Mouse (Mus musculus) forebrain, postnatal 0 days (tissue): ENCODE results near the gene Calhm5. TPM values are rescaled to one million over a fixed set of nuclear protein-coding genes. Genes with fewer than 3 reads are reported as not detected.

ENCODE experiments used
- ATAC-seq: fragments of 200-750 bp; cut with Nextera tagmentation; 2 replicates; pipeline ENCODE4 v1.8.0; 2017; ENCODE audit warnings: mild to moderate bottlenecking, moderate library complexity
- DNase-seq: peaks from one replicate; pipeline ENCODE4 v3.0.0-alpha.2; 2015
- H3K27ac ChIP-seq: fragments of 300-500 bp; sonication (generic); 2 replicates; pipeline ENCODE4 v1.5.1; 2014; ENCODE audit warnings: low read depth, mild to moderate bottlenecking, antibody characterized with exemption, low read length, moderate library complexity, mixed read lengths
- H3K27me3 ChIP-seq: fragments of 300-500 bp; sonication (generic); 2 replicates; pipeline ENCODE4 v1.6.1; 2014; ENCODE audit warnings: mild to moderate bottlenecking, low read length, mixed read lengths; ENCODE audit not compliant: insufficient read depth
- H3K36me3 ChIP-seq: fragments of 300-500 bp; sonication (generic); 2 replicates; pipeline ENCODE4 v1.6.1; 2014; ENCODE audit warnings: mild to moderate bottlenecking, moderate library complexity; ENCODE audit not compliant: insufficient read depth
- H3K4me1 ChIP-seq: fragments of 300-500 bp; sonication (generic); 2 replicates; pipeline ENCODE4 v1.6.1; 2014; ENCODE audit warnings: antibody characterized with exemption; ENCODE audit not compliant: insufficient read depth
- H3K4me2 ChIP-seq: fragments of 300-500 bp; sonication (generic); 2 replicates; pipeline ENCODE4 v1.6.1; 2014; ENCODE audit warnings: low read depth, mild to moderate bottlenecking, moderate library complexity
- H3K4me3 ChIP-seq: fragments of 300-500 bp; sonication (generic); 2 replicates; pipeline ENCODE4 v1.5.1; 2014; ENCODE audit warnings: low read depth, low read length, mixed read lengths
- H3K9ac ChIP-seq: fragments of 300-500 bp; sonication (generic); 2 replicates; pipeline ENCODE4 v1.6.1; 2014; ENCODE audit warnings: mild to moderate bottlenecking
- H3K9me3 ChIP-seq: fragments of 300-500 bp; sonication (generic); 2 replicates; pipeline ENCODE4 v1.6.1; 2016; ENCODE audit warnings: low read length
- CTCF ChIP-seq: sonication (generic); IDR thresholded peaks from 2 replicates; pipeline ENCODE4 v1.5.1; 2016; ENCODE audit warnings: antibody characterized with exemption, control low read depth, low read depth
- WGBS: fragments of 180-500 bp; shearing (Covaris S2); extraction: QIAGEN DNeasy Blood & Tissue Kit; methylation state at CpG from one replicate; pipeline ENCODE4 v1.1.7; 2014; 5-methylcytosine and 5-hydroxymethylcytosine counted together
- polyA plus RNA-seq: library from polyadenylated mRNA; unstranded; fragments of >200 nt; fragmentation: Nextera tagmentation; extraction: Ambion mirVana; gene quantifications from 2 replicates; pipeline ENCODE4 v1.2.1, GENCODE M21; 2015
- total RNA-seq: library from RNA; depleted of rRNA; stranded (reverse); fragments of >200 nt; gene quantifications from 2 replicates; pipeline ENCODE4 v1.2.3, GENCODE M21; 2014; rRNA removed

Gene Calhm5
- 0.76 and 1.9 TPM in 2 replicates for total RNA-seq
- polyA plus RNA-seq, result 0.42 and 0.79 TPM in 2 replicates

DNA sequence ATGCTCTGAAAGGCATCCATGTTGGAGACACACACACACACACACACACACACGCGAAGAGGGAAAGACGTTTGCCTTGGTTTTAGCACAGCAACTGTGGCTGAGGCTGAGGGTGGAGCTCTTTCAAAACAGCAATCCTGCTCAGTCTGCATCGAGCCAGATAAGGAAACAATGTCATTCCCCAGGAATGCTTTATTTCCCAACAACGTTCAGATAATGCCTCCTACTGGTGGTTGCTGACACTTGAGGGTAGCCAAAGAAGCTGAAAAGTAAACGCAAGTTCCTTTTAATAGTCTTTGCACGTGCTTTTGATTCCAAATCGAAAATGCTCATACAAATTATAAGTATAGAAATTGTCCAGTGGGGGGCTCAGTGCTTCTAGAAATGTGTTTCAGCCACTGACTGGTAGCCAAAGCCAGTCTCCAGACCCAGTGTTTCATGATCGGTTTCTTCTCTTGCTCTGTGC, at the start of gene Calhm5:
Gene Calhm5 (minus strand): TSS at position 102 of the 466 bp plus-strand sequence.
- DNase-seq (peak; percentile 66), ATAC-seq (peak; percentile 88)
- H3K27ac ChIP-seq, result peak within 1 kb of the TSS; percentile 42; the same call in 1 of the 2 replicates
- TF ChIP-seq CTCF, result peak; percentile 69
- no peaks in the 10 kb centered on the region for H3K9me3 ChIP-seq
- H3K4me3 ChIP-seq, result peak within 1 kb of the TSS; percentile 6; the same call in 1 of the 2 replicates
- no peaks in the 10 kb centered on the region for H3K4me1 ChIP-seq
- H3K36me3 ChIP-seq, result no peaks in the 10 kb centered on the region
- H3K9ac ChIP-seq, result peak within 1 kb of the TSS; percentile 23; the same call in 1 of the 2 replicates
- WGBS, result 17% methylated on average over 9 of the region's 9 CpGs
- no peaks in the 10 kb centered on the region for H3K27me3 ChIP-seq
- peak within 1 kb of the TSS; percentile 38 for H3K4me2 ChIP-seq

GRCm38 (mm10) chr10:34141693-34142092, 45.4 kb upstream of the Calhm5 start:
- Histone ChIP-seq H3K27me3 (no peaks in the 10 kb centered on the region), H3K27ac (no peak overlapping the region), H3K4me1 (no peaks in the 10 kb centered on the region), H3K4me2 (no peak overlapping the region), H3K36me3 (no peaks in the 10 kb centered on the region), H3K9me3 (no peaks in the 10 kb centered on the region), H3K4me3 (no peak overlapping the region), H3K9ac (no peak overlapping the region)
- WGBS, result 96% methylated on average over 2 of the region's 2 CpGs
- ATAC-seq (no peak), DNase-seq (no peak)
- no peak for TF ChIP-seq CTCF

DNA sequence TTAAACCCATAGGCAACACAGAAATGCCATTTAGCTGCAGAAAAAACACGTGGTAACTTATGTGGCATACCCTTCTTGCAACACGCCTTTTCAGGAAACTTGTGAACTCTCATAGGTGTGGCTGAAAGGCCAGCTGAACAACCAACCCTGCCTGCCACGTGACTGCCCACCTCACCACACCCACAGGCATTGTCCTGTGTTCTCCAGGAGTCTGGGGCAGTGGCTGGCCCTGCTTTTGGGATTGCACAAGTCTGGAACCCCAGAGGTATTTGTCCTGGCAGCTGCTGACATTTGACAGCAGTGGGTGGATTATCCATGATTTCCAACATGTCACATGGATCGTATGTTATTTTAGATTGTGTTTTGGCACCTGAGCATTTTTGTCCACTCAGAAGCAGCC, 43.4 kb upstream of the Calhm5 start:
- WGBS, result 66% methylated on average over 4 of the region's 4 CpGs
- Histone ChIP-seq H3K9me3 (no peaks in the 10 kb centered on the region), H3K9ac (no peak overlapping the region), H3K4me1 (no peaks in the 10 kb centered on the region), H3K4me3 (no peak overlapping the region), H3K4me2 (no peak overlapping the region), H3K36me3 (no peaks in the 10 kb centered on the region), H3K27ac (no peak overlapping the region), H3K27me3 (no peaks in the 10 kb centered on the region)
- DNase-seq (no peak), ATAC-seq (no peak)
- no peak for TF ChIP-seq CTCF

DNA sequence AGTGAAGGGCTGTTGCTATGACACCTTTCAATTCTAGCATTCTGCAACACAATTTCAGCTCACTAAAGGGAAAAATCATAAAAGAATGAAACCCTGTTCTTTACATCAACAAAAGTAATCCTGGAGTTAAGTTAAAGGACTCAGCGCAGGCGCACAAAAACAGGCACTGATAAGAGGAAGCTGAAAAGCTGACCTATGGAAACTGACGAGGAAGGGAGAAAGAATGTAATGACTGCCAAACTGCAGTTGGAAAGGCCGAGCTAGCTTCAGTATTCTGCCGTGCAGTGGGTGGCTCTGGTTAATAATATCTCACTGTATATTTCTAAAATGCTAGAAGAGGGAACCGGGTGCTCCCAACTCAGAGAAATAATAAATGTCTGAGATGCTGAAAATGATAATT, 41.7 kb upstream of the Calhm5 start:
- no peak overlapping the region for H3K4me3 ChIP-seq
- no peaks in the 10 kb centered on the region for H3K9me3 ChIP-seq
- H3K4me2 ChIP-seq, result no peak overlapping the region
- H3K27ac ChIP-seq, result no peak overlapping the region
- DNase-seq (no peak), ATAC-seq (no peak)
- no peaks in the 10 kb centered on the region for H3K27me3 ChIP-seq
- H3K4me1 ChIP-seq, result no peaks in the 10 kb centered on the region
- H3K9ac ChIP-seq, result no peak overlapping the region
- 64% methylated on average over 6 of the region's 6 CpGs for WGBS
- TF ChIP-seq CTCF, result no peak
- no peaks in the 10 kb centered on the region for H3K36me3 ChIP-seq

DNA sequence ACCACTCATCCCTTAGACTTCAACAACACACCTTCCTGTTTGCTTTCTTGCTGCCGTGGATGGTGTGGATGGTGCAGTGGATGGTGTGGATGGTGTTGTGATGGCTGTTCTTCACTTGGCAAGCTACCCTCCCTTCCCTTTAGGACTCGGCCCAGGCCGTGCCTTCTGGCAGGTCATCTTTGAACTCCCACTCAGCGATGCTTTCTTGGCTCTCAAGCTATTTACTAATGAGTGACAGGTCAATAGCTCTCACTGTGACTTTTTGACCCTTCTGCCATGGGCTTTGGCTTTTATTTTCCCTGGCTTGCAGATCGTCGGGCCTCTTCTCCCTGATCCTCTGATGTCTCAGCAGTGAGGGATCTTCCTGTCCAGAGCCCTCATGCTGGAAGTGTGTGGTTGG, 40.1 kb upstream of the Calhm5 start:
- H3K27me3 ChIP-seq, result no peaks in the 10 kb centered on the region
- no peak for DNase-seq
- no peak overlapping the region for H3K9ac ChIP-seq
- no peak overlapping the region for H3K4me2 ChIP-seq
- H3K4me3 ChIP-seq, result no peak overlapping the region
- no peaks in the 10 kb centered on the region for H3K36me3 ChIP-seq
- WGBS, result 34% methylated on average over 6 of the region's 6 CpGs
- ATAC-seq, result no peak
- no peaks in the 10 kb centered on the region for H3K9me3 ChIP-seq
- no peaks in the 10 kb centered on the region for H3K4me1 ChIP-seq
- no peak for TF ChIP-seq CTCF
- no peak overlapping the region for H3K27ac ChIP-seq

- 77% methylated on average over 2 of the region's 2 CpGs for WGBS
- Histone ChIP-seq H3K27ac (no peak overlapping the region), H3K27me3 (no peaks in the 10 kb centered on the region), H3K4me1 (no peaks in the 10 kb centered on the region), H3K9me3 (no peaks in the 10 kb centered on the region), H3K4me3 (no peak overlapping the region), H3K9ac (no peak overlapping the region), H3K36me3 (no peaks in the 10 kb centered on the region), H3K4me2 (no peak overlapping the region)
- TF ChIP-seq CTCF, result no peak
- no peak for ATAC-seq
- no peak for DNase-seq
These were observed 35.0 kb upstream of the Calhm5 start for GRCm38 (mm10) chr10:34131356-34131755.

DNA sequence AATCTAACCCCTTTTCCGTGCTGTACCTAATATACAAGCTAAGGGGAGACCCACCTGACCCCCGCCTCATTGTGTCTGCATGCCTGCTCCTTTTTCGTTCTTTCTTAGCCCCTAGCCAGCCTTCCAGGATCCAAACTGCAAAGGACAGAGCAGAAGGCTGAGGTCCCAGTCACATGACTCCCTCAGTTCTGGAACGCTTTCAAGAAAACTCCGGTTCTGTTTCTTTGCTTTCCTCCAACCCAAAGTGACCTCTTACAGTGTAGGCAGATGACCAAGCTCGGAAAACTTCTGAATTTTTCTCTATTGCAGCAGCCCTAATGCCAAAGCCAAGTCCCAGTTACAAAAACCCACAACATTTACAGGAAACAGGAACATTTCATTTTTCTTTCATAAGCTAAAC, 32.1 kb upstream of the Calhm5 start:
- no peaks in the 10 kb centered on the region for H3K9me3 ChIP-seq
- H3K4me1 ChIP-seq, result no peaks in the 10 kb centered on the region
- DNase-seq (no peak), ATAC-seq (no peak)
- no peak for TF ChIP-seq CTCF
- 82% methylated on average over 6 of the region's 6 CpGs for WGBS
- no peak overlapping the region for H3K27ac ChIP-seq
- no peak overlapping the region for H3K4me3 ChIP-seq
- no peaks in the 10 kb centered on the region for H3K36me3 ChIP-seq
- H3K27me3 ChIP-seq, result no peaks in the 10 kb centered on the region
- no peak overlapping the region for H3K4me2 ChIP-seq
- no peak overlapping the region for H3K9ac ChIP-seq
